Mouse (Mus musculus) limb, embryonic 14.5 days (tissue): ENCODE measurements at regions not wholly inside any gene's neighbourhood (a gene's known extent, or its start where the extent isn't known, plus 50 kb on each side); places are given as distances from the start of the nearest gene placed in this dataset.

ENCODE experiments used
- ATAC-seq: fragments of 200-750 bp; cut with Nextera tagmentation; 2 replicates; pipeline ENCODE4 v1.8.0; 2017; ENCODE audit warnings: low read depth, moderate number of reproducible peaks, moderate TSS enrichment; ENCODE audit not compliant: low FRiP score
- DNase-seq: peaks from one replicate; pipeline ENCODE4 v3.0.0-alpha.2; 2015; ENCODE audit warnings: low spot score
- H3K27ac ChIP-seq: fragments of 300-500 bp; sonication (generic); replicated peaks from 2 replicates; pipeline ENCODE4 v1.5.1; 2014; ENCODE audit warnings: low read depth, mild to moderate bottlenecking, low read length, moderate library complexity, mixed read lengths
- H3K27me3 ChIP-seq: fragments of 300-500 bp; sonication (generic); 2 replicates; pipeline ENCODE4 v1.6.1; 2014; ENCODE audit warnings: low read length, mixed read lengths; ENCODE audit not compliant: control insufficient read depth, insufficient read depth
- H3K36me3 ChIP-seq: fragments of 300-500 bp; sonication (generic); 2 replicates; pipeline ENCODE4 v1.6.1; 2014; ENCODE audit warnings: mild to moderate bottlenecking, low read length, moderate library complexity, mixed read lengths; ENCODE audit not compliant: control insufficient read depth, insufficient read depth
- H3K4me1 ChIP-seq: fragments of 300-500 bp; sonication (generic); 2 replicates; pipeline ENCODE4 v1.6.1; 2014; ENCODE audit warnings: antibody characterized with exemption, low read length, mixed read lengths; ENCODE audit not compliant: control insufficient read depth, insufficient read depth
- H3K4me2 ChIP-seq: fragments of 300-500 bp; sonication (generic); replicated peaks from 2 replicates; pipeline ENCODE4 v1.6.1; 2014; ENCODE audit warnings: low read depth, mild to moderate bottlenecking, low read length, moderate library complexity; ENCODE audit not compliant: severe bottlenecking
- H3K4me3 ChIP-seq: fragments of 300-500 bp; sonication (generic); replicated peaks from 2 replicates; pipeline ENCODE4 v1.5.1; 2014; ENCODE audit warnings: low read length
- H3K9ac ChIP-seq: fragments of 300-500 bp; sonication (generic); 2 replicates; pipeline ENCODE4 v1.6.1; 2014; ENCODE audit warnings: mild to moderate bottlenecking, low read depth, low read length, moderate library complexity; ENCODE audit not compliant: severe bottlenecking
- H3K9me3 ChIP-seq: fragments of 300-500 bp; sonication (generic); 2 replicates; pipeline ENCODE4 v1.6.1; 2016; ENCODE audit warnings: low read length; ENCODE audit not compliant: control insufficient read depth
- POLR2A ChIP-seq: fragments of 200-500 bp; IDR thresholded peaks from 2 replicates; pipeline ENCODE4 v1.8.0; 2012; ENCODE audit warnings: inconsistent platforms, mild to moderate bottlenecking, moderate library complexity, borderline replicate concordance; ENCODE audit not compliant: insufficient read depth, insufficient read length; ENCODE audit errors: extremely low read depth
- WGBS: fragments of 180-500 bp; shearing (Covaris S2); extraction: QIAGEN DNeasy Blood & Tissue Kit; methylation state at CpG from one replicate; pipeline ENCODE4 v1.1.7; 2014; 5-methylcytosine and 5-hydroxymethylcytosine counted together

- ATAC-seq (no peak), DNase-seq (no peak)
- WGBS: 48% methylated on average over 14 of the region's 14 CpGs
- Histone ChIP-seq H3K4me2 (no peak overlapping the region), H3K4me3 (no peak overlapping the region), H3K27ac (no peak overlapping the region), H3K9ac (no peak overlapping the region), H3K4me1 (peaks cover 2% of the 10 kb centered on the region), H3K9me3 (no peaks in the 10 kb centered on the region), H3K36me3 (no peaks in the 10 kb centered on the region), H3K27me3 (no peaks in the 10 kb centered on the region)
- TF ChIP-seq POLR2A: no peak
Observed at GRCm38 (mm10) chr4:124395069-124395965, 215.3 kb downstream of the 3100002H09Rik start.

GRCm38 (mm10) chr4:124393595-124393994, 217.0 kb downstream of the 3100002H09Rik start:
- TF ChIP-seq POLR2A: no peak
- DNase-seq (no peak), ATAC-seq (no peak)
- 48% methylated on average over 10 of the region's 10 CpGs for WGBS
- H3K36me3 ChIP-seq: no peaks in the 10 kb centered on the region
- peaks cover 2% of the 10 kb centered on the region for H3K4me1 ChIP-seq
- H3K9ac ChIP-seq: no peak overlapping the region
- H3K4me2 ChIP-seq: no peak overlapping the region
- H3K27ac ChIP-seq: no peak overlapping the region
- no peaks in the 10 kb centered on the region for H3K9me3 ChIP-seq
- H3K4me3 ChIP-seq: no peak overlapping the region
- no peaks in the 10 kb centered on the region for H3K27me3 ChIP-seq

GRCm38 (mm10) chr4:124389067-124389466, 221.5 kb downstream of the 3100002H09Rik start:
- H3K9me3 ChIP-seq: no peaks in the 10 kb centered on the region
- no peak overlapping the region for H3K9ac ChIP-seq
- no peak overlapping the region for H3K4me3 ChIP-seq
- 71% methylated on average over 10 of the region's 10 CpGs for WGBS
- no peak overlapping the region for H3K27ac ChIP-seq
- no peaks in the 10 kb centered on the region for H3K27me3 ChIP-seq
- DNase-seq (no peak), ATAC-seq (no peak)
- H3K36me3 ChIP-seq: no peaks in the 10 kb centered on the region
- no peak for TF ChIP-seq POLR2A
- H3K4me1 ChIP-seq: peaks cover 2% of the 10 kb centered on the region; the same call in 1 of the 2 replicates
- H3K4me2 ChIP-seq: no peak overlapping the region

GRCm38 (mm10) chr4:124385106-124386055, 225.2 kb downstream of the 3100002H09Rik start:
- H3K4me1 ChIP-seq: no peaks in the 10 kb centered on the region
- H3K27me3 ChIP-seq: no peaks in the 10 kb centered on the region
- H3K36me3 ChIP-seq: no peaks in the 10 kb centered on the region
- no peak for TF ChIP-seq POLR2A
- 61% methylated on average over 11 of the region's 11 CpGs for WGBS
- H3K4me3 ChIP-seq: no peak overlapping the region
- H3K9me3 ChIP-seq: no peaks in the 10 kb centered on the region
- no peak overlapping the region for H3K9ac ChIP-seq
- no peak for ATAC-seq
- DNase-seq: no peak
- no peak overlapping the region for H3K4me2 ChIP-seq
- no peak overlapping the region for H3K27ac ChIP-seq

GRCm38 (mm10) chr4:124376504-124376903, 234.1 kb downstream of the 3100002H09Rik start:
- ATAC-seq: no peak

More at GRCm38 (mm10) chr4:124376504-124376903, 234.1 kb downstream of the 3100002H09Rik start:
- H3K9me3 ChIP-seq: no peaks in the 10 kb centered on the region
- H3K27ac ChIP-seq: no peak overlapping the region
- DNase-seq: no peak
- 66% methylated on average over 5 of the region's 5 CpGs for WGBS
- no peak overlapping the region for H3K4me3 ChIP-seq
- no peak overlapping the region for H3K9ac ChIP-seq
- H3K4me1 ChIP-seq: no peaks in the 10 kb centered on the region
- H3K27me3 ChIP-seq: no peaks in the 10 kb centered on the region
- no peak for TF ChIP-seq POLR2A
- H3K36me3 ChIP-seq: no peaks in the 10 kb centered on the region
- H3K4me2 ChIP-seq: no peak overlapping the region
